Mouse (Mus musculus): ENCODE measurements around the gene Hnrnpd. TPM values are rescaled to one million over a fixed set of nuclear protein-coding genes. Genes with fewer than 3 reads are reported as not detected.

The Hnrnpd gene
- 212 and 290 TPM in 2 replicates for polyA plus RNA-seq (2014; fragmentation: Nextera tagmentation; extraction: Ambion mirVana)

DNA sequence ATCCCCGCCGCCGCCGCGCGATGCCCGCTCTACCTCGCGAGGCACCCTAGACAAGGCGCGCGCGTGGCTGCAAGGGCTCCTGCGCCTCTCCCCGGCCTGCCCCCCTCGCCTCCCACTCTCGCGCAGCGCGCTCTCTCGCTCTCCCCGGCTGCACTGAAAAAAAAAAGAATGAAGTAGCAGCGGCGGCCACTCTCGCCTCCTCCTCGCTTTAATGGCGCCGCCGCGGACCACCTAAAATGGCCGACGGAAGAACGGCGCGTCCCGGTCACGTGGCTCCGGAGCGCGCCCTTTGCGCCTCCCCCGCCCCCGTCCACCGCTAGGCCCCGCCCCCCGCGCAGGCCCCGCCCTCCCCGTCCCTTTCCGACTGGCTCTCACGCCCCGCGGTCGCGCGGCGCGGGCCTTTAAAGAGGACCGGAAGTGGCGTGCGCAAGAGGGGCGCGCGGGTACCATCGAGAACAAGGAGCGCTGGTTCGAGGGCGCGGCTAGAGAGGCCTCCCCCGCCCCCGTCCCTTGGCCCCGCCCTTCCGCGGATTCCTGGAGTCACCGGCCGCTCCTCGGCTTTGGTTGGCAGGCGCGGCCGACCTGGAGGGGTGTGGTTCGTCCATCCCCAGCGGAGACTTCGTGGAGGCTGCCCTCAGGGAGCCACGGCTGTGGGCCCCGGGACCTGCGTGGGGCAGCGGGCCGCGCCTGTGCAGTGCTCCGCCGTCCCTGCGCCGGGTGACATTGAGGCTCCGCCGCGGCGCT, at the start of gene Hnrnpd, which contains the start of gene 4930524J08Rik:
Hnrnpd (minus strand) TSS at position 240 of the 744 bp plus-strand sequence.
4930524J08Rik (plus strand) TSS at position 363 of the 744 bp plus-strand sequence.
- no peaks in the 10 kb centered on the region for H3K36me3 ChIP-seq (ENCODE audit: control insufficient read depth, insufficient read depth, low read length)
- H3K4me1 ChIP-seq (ENCODE audit: control insufficient read depth, insufficient read depth, low read length): peaks cover 17% of the 10 kb centered on the region
- H3K27me3 ChIP-seq (ENCODE audit: control insufficient read depth, insufficient read depth, low read length): no peaks in the 10 kb centered on the region
- peak within 1 kb of the TSS; percentile 70 for H3K4me2 ChIP-seq (replicated peaks; ENCODE audit: low read depth, low read length)
- peak within 1 kb of the TSS; percentile 100 for H3K27ac ChIP-seq (ENCODE audit: low read depth, low read length)
- peak within 1 kb of the TSS; percentile 99 for H3K9ac ChIP-seq (ENCODE audit: low read depth, low read length)
- no peaks in the 10 kb centered on the region for H3K9me3 ChIP-seq (ENCODE audit: control insufficient read depth, low read length)
- WGBS: under 1% methylated on average over 75 of the region's 97 CpGs
- H3K4me3 ChIP-seq (ENCODE audit: low read length): peak within 1 kb of the TSS; percentile 95
- peak; percentile 98 for ATAC-seq (ENCODE audit: low FRiP score, low TSS enrichment)

DNA sequence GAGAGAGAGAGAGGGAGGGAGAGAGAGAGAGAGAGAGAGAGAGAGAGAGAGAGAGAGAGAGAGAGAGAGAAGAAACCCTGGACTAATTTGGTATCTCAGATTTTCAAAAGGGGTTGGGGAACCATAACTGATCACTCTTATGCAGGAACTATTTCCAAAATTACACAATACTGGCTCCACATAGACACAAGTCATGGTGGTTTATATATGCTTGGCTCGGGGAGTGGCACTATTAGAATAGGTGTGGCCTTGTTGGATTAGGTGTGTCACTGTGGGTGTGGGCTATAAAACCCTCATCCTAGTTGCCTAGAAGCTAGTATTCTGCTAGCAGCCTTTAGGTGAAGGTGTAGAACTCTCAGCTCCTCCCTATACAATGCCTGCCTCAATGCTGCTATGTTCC, 46.1 kb upstream of the Hnrnpd start:
- Histone ChIP-seq H3K36me3 (ENCODE audit: control insufficient read depth, insufficient read depth, low read length) (no peaks in the 10 kb centered on the region), H3K4me1 (ENCODE audit: control insufficient read depth, insufficient read depth, low read length) (no peaks in the 10 kb centered on the region), H3K4me2 (replicated peaks; ENCODE audit: low read depth, low read length) (no peak overlapping the region), H3K9ac (ENCODE audit: low read depth, low read length) (no peak overlapping the region), H3K4me3 (ENCODE audit: low read length) (no peak overlapping the region), H3K9me3 (ENCODE audit: control insufficient read depth, low read length) (no peaks in the 10 kb centered on the region), H3K27ac (ENCODE audit: low read depth, low read length) (no peak overlapping the region), H3K27me3 (ENCODE audit: control insufficient read depth, insufficient read depth, low read length) (no peaks in the 10 kb centered on the region)
- WGBS: 62% methylated on average over 1 of the region's 1 CpGs
- no peak for ATAC-seq (ENCODE audit: low FRiP score, low TSS enrichment)

DNA sequence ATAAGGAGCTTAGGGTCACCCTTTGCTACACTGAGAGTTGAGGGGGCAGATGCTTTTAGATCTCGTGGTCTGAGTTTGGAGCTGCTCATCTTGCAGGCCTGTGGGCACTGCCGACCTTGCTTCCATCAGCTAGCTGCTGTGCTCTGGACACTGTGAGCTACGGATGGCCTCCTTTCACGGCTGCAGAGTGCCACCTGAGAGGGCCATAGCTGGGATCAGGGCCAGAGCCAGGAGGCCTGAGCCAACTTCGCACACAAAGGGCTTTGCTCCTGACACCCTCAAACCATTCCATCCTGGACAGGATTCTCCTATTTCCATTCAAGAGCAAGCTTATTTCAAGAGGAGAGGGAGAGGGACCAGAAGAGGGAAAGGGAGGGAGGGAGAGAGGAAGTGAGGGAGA, 45.7 kb upstream of the Hnrnpd start:
- Histone ChIP-seq H3K36me3 (ENCODE audit: control insufficient read depth, insufficient read depth, low read length) (no peaks in the 10 kb centered on the region), H3K9ac (ENCODE audit: low read depth, low read length) (no peak overlapping the region), H3K4me2 (replicated peaks; ENCODE audit: low read depth, low read length) (no peak overlapping the region), H3K4me1 (ENCODE audit: control insufficient read depth, insufficient read depth, low read length) (no peaks in the 10 kb centered on the region), H3K4me3 (ENCODE audit: low read length) (no peak overlapping the region), H3K27ac (ENCODE audit: low read depth, low read length) (no peak overlapping the region), H3K27me3 (ENCODE audit: control insufficient read depth, insufficient read depth, low read length) (no peaks in the 10 kb centered on the region), H3K9me3 (ENCODE audit: control insufficient read depth, low read length) (no peaks in the 10 kb centered on the region)
- ATAC-seq (ENCODE audit: low FRiP score, low TSS enrichment): no peak
- 69% methylated on average over 5 of the region's 5 CpGs for WGBS

GRCm38 (mm10) chr5:100020089-100020488, 41.4 kb upstream of the Hnrnpd start:
- Histone ChIP-seq H3K9me3 (ENCODE audit: control insufficient read depth, low read length) (no peaks in the 10 kb centered on the region), H3K27ac (ENCODE audit: low read depth, low read length) (no peak overlapping the region), H3K4me2 (replicated peaks; ENCODE audit: low read depth, low read length) (no peak overlapping the region), H3K4me3 (ENCODE audit: low read length) (no peak overlapping the region), H3K27me3 (ENCODE audit: control insufficient read depth, insufficient read depth, low read length) (no peaks in the 10 kb centered on the region), H3K36me3 (ENCODE audit: control insufficient read depth, insufficient read depth, low read length) (no peaks in the 10 kb centered on the region), H3K9ac (ENCODE audit: low read depth, low read length) (no peak overlapping the region), H3K4me1 (ENCODE audit: control insufficient read depth, insufficient read depth, low read length) (no peaks in the 10 kb centered on the region)
- ATAC-seq (ENCODE audit: low FRiP score, low TSS enrichment): no peak

DNA sequence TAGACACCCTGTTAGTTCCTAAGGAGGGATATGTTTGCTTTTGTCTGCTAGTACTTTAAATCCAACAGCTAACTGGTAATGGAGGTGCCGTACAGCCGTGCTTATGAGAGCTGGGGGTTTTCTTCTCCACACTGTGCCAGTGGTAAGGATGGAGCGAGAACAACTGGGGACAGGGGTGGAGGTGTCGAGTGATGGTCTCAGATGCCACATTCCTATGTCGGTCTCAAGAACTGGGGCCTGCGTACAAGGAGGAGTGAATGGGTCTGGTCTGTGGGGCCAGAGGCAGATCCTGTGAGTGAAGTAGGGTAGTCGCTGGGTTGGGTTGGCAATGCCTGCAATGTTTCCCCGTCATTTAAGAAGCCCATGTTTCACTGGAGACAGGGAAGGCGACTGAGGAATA, 33.9 kb upstream of the Hnrnpd start:
- Histone ChIP-seq H3K27ac (ENCODE audit: low read depth, low read length) (no peak overlapping the region), H3K4me1 (ENCODE audit: control insufficient read depth, insufficient read depth, low read length) (no peaks in the 10 kb centered on the region), H3K9me3 (ENCODE audit: control insufficient read depth, low read length) (no peaks in the 10 kb centered on the region), H3K9ac (ENCODE audit: low read depth, low read length) (no peak overlapping the region), H3K4me3 (ENCODE audit: low read length) (no peak overlapping the region), H3K36me3 (ENCODE audit: control insufficient read depth, insufficient read depth, low read length) (no peaks in the 10 kb centered on the region), H3K4me2 (replicated peaks; ENCODE audit: low read depth, low read length) (no peak overlapping the region), H3K27me3 (ENCODE audit: control insufficient read depth, insufficient read depth, low read length) (no peaks in the 10 kb centered on the region)
- no peak for ATAC-seq (ENCODE audit: low FRiP score, low TSS enrichment)
- WGBS: 82% methylated on average over 9 of the region's 9 CpGs

- 63% methylated on average over 3 of the region's 3 CpGs for WGBS
- Histone ChIP-seq H3K27me3 (ENCODE audit: control insufficient read depth, insufficient read depth, low read length) (no peaks in the 10 kb centered on the region), H3K9ac (ENCODE audit: low read depth, low read length) (no peak overlapping the region), H3K4me2 (replicated peaks; ENCODE audit: low read depth, low read length) (no peak overlapping the region), H3K27ac (ENCODE audit: low read depth, low read length) (no peak overlapping the region), H3K9me3 (ENCODE audit: control insufficient read depth, low read length) (no peaks in the 10 kb centered on the region), H3K4me3 (ENCODE audit: low read length) (no peak overlapping the region), H3K4me1 (ENCODE audit: control insufficient read depth, insufficient read depth, low read length) (no peaks in the 10 kb centered on the region), H3K36me3 (ENCODE audit: control insufficient read depth, insufficient read depth, low read length) (no peaks in the 10 kb centered on the region)
- no peak for ATAC-seq (ENCODE audit: low FRiP score, low TSS enrichment)
These were observed 29.7 kb upstream of the Hnrnpd start for GRCm38 (mm10) chr5:100008485-100008884.

- H3K27ac ChIP-seq (ENCODE audit: low read depth, low read length): no peak overlapping the region
- ATAC-seq (ENCODE audit: low FRiP score, low TSS enrichment): no peak
- H3K27me3 ChIP-seq (ENCODE audit: control insufficient read depth, insufficient read depth, low read length): no peaks in the 10 kb centered on the region
- 84% methylated on average over 4 of the region's 4 CpGs for WGBS
- H3K9me3 ChIP-seq (ENCODE audit: control insufficient read depth, low read length): no peaks in the 10 kb centered on the region
- no peaks in the 10 kb centered on the region for H3K4me1 ChIP-seq (ENCODE audit: control insufficient read depth, insufficient read depth, low read length)
- no peak overlapping the region for H3K9ac ChIP-seq (ENCODE audit: low read depth, low read length)
- no peaks in the 10 kb centered on the region for H3K36me3 ChIP-seq (ENCODE audit: control insufficient read depth, insufficient read depth, low read length)
- H3K4me2 ChIP-seq (replicated peaks; ENCODE audit: low read depth, low read length): no peak overlapping the region
- H3K4me3 ChIP-seq (ENCODE audit: low read length): no peak overlapping the region
These were observed 28.3 kb upstream of the Hnrnpd start for GRCm38 (mm10) chr5:100007040-100007375.

DNA sequence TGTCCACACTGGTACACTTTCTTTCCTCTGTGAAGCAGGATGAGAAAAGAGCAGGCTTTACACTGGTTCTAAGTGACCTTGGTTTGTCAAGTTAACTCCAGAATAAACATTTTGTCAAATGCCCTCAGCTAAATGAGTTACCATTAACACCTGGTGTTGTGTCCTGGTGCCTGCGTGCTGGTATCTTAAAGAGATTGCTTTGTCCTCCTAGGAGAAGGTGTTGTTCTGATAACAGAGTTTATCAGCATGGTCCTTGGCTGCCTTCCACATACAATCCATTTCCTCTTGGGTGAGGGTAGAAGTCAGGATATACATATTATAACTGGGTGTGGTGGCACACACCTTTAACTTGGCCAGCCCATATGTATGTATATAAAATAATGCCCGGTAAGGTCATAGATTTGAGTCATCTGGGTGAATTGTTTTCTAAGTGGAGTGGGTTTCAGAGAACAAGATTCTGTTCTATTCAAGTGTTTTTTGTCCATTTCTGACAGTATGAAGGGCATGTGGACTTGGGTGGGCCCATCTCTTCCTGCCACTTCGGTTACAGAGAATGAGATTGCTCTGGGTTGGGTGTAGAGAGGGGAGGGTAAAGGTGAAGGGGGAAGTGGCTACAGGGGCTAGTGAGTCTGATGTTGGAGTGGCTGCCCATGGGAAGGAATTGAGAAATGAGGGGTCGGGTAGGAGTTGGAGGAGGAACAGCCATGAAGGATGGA, 27.7 kb upstream of the Hnrnpd start:
- Histone ChIP-seq H3K36me3 (ENCODE audit: control insufficient read depth, insufficient read depth, low read length) (no peaks in the 10 kb centered on the region), H3K4me1 (ENCODE audit: control insufficient read depth, insufficient read depth, low read length) (no peaks in the 10 kb centered on the region), H3K9ac (ENCODE audit: low read depth, low read length) (no peak overlapping the region), H3K9me3 (ENCODE audit: control insufficient read depth, low read length) (no peaks in the 10 kb centered on the region), H3K4me3 (ENCODE audit: low read length) (no peak overlapping the region), H3K27ac (ENCODE audit: low read depth, low read length) (no peak overlapping the region), H3K27me3 (ENCODE audit: control insufficient read depth, insufficient read depth, low read length) (no peaks in the 10 kb centered on the region), H3K4me2 (replicated peaks; ENCODE audit: low read depth, low read length) (no peak overlapping the region)
- 92% methylated on average over 4 of the region's 4 CpGs for WGBS
- ATAC-seq (ENCODE audit: low FRiP score, low TSS enrichment): no peak

DNA sequence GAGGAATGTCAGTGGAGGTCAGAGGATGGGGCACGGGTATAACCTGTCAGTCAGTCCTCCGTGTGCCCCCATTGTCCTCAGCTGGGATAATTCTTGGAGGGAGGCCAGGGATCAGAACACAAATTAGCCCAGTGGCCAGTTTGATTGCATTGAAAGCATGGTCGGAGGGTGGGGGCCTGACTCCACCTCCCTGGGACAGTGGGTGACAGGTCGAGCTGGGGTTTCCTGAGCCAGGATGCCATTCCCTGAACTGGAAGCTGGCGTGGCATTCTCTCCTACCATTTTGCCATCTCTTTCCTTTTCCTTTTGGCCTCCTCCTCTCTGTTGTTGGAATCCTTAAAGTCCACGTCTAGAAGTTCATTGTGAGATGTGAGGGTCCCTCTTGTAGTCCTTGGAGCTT, 27.2 kb upstream of the Hnrnpd start:
- 87% methylated on average over 6 of the region's 6 CpGs for WGBS
- Histone ChIP-seq H3K9ac (ENCODE audit: low read depth, low read length) (no peak overlapping the region), H3K36me3 (ENCODE audit: control insufficient read depth, insufficient read depth, low read length) (no peaks in the 10 kb centered on the region), H3K4me2 (replicated peaks; ENCODE audit: low read depth, low read length) (no peak overlapping the region), H3K4me3 (ENCODE audit: low read length) (no peak overlapping the region), H3K27me3 (ENCODE audit: control insufficient read depth, insufficient read depth, low read length) (no peaks in the 10 kb centered on the region), H3K27ac (ENCODE audit: low read depth, low read length) (no peak overlapping the region), H3K4me1 (ENCODE audit: control insufficient read depth, insufficient read depth, low read length) (no peaks in the 10 kb centered on the region), H3K9me3 (ENCODE audit: control insufficient read depth, low read length) (no peaks in the 10 kb centered on the region)
- no peak for ATAC-seq (ENCODE audit: low FRiP score, low TSS enrichment)

Measured in kidney, embryonic 14.5 days (tissue).